Mouse (Mus musculus): ENCODE data around the gene Camk1.

The Camk1 gene

GRCm38 (mm10) chr6:113302258-113302657 lies 41.5 kb downstream of the Camk1 start:
- DNase-seq, result no peak

GRCm38 (mm10) chr6:113301350-113301749 lies 42.4 kb downstream of the Camk1 start:
- no peak for DNase-seq

- no peak for DNase-seq
Observed at GRCm38 (mm10) chr6:113296639-113297038, 47.1 kb downstream of the Camk1 start.

DNA sequence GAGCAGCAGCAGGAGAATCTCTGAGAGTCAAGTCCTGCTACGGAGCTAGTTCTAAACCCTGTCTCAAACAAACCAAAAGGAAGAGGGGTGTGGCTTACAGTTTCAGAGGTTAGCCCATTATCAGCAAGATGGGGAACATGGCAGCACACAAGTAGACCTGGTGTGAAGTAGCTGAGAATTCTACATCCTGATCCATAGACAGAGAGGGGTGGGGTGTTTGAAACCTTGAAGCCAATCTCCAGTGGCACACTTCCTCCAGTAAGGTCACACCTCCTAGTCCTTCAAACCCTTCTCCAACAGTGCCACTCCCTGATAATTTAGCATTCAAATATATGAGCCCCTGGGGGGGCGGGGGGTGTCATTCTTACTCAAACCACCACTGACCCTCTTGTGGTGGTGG lies 47.7 kb downstream of the Camk1 start:
- no peak for DNase-seq

DNA sequence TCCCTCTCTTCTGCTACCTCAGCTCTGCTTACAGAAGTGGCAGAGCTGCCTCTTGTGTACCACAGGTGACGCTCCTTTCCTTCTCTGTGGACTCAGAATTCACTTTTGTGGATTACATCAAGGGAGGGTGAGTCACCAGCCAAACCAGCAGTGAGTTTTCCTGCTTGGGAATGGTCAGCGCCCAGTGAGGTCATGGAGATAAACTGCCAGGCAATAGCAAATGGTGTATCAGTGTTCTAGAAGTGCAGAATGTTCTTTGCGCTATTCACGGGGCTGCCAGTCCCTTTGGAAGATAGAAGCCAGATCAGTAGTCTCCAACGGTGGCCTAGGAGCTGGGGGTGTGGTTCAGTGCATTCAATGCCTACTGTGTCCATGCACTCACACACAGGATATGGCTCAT lies 50.8 kb downstream of the Camk1 start:
- no peak for DNase-seq

- no peak for DNase-seq
Observed at GRCm38 (mm10) chr6:113290346-113290745, 53.4 kb downstream of the Camk1 start.

DNA sequence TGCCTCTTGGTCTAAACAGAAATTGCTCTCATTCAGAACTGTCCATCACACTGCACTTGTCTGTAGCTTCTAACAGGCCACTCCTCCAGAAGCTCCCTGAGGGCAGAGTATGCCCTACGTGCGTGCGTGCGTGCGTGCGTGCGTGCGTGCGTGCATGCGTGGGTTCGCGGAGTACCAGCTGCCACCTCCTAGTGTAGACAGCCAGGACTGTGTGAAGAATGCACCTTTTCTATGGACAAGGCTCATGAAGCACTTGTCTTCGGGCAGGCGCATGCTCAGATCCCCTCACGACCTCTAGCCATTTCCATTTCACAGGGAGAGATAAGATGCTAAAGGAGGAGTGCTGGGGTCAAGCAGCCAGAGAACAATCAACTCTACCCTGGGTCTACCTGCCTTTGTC lies 54.4 kb downstream of the Camk1 start:
- no peak for DNase-seq

GRCm38 (mm10) chr6:113287236-113287635 lies 56.5 kb downstream of the Camk1 start:
- no peak for DNase-seq

- no peak for DNase-seq
Observed at GRCm38 (mm10) chr6:113286316-113286715, 57.5 kb downstream of the Camk1 start.

DNA sequence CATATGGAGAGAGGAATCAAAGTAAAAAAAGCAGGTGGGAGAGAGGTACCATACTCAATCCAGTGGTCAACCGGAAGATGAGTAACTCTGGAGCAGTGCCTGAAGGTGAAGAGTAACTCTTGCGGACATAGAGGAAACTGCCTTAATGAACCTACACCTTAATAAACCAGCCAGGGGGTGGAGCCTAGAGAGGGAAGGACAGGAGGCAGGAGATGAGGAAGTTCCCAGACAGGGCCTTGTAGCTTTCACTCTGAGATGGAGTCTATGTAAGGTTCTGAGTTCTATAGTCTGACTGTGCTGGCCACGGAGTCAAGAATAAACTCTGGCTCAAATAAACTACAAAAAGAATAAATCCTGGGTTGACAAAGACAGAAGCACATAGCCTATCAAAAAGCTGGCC lies 58.9 kb downstream of the Camk1 start:
- no peak for DNase-seq
